Mouse (Mus musculus) sigmoid colon, adult 10 weeks (tissue): ENCODE results near the gene Gar1. TPM values are rescaled to one million over a fixed set of nuclear protein-coding genes. Genes with fewer than 3 reads are reported as not detected.

Experiments used
- polyA plus RNA-seq: library from polyadenylated mRNA; stranded (reverse); fragments of 350-450 nt; fragmentation: Illumina TruSeq; extraction: RNeasy Lipid Tissue Mini Kit (QIAGEN cat#74804); gene quantifications from one replicate; pipeline ENCODE4 v1.2.3, GENCODE M21; 2014; ENCODE audit warnings: low read depth, low replicate concordance

Gene Gar1
- polyA plus RNA-seq, result 47.0 TPM

DNA sequence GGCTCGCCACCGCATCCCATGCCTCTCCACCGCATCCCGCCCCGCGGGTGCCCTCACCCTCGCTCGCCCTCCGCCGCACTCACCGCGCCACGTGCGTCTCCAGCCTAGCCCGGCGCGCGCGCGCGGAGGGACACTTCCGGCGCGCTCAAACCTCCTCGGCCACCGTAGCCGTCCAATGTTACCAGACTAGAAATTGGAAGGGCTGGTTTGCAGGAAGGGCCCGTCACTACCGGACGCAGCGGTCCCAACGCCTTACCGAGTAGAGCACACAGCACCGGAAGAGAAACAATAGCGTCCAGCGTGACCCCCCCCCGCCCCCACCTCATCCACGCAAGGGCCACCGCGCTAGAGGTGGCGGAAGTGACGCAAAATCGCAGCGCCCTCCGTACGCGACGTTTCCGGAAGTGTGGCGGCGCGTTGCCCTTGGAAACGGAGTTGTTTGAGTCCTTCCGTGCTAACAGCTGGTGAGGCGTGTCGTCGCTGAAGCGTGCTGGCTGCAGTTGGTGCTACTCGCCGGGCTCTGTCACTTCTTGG, at the start of gene Gar1:
Gene Gar1, minus strand, starts transcription at position 362 of the 534 bp plus-strand sequence.

DNA sequence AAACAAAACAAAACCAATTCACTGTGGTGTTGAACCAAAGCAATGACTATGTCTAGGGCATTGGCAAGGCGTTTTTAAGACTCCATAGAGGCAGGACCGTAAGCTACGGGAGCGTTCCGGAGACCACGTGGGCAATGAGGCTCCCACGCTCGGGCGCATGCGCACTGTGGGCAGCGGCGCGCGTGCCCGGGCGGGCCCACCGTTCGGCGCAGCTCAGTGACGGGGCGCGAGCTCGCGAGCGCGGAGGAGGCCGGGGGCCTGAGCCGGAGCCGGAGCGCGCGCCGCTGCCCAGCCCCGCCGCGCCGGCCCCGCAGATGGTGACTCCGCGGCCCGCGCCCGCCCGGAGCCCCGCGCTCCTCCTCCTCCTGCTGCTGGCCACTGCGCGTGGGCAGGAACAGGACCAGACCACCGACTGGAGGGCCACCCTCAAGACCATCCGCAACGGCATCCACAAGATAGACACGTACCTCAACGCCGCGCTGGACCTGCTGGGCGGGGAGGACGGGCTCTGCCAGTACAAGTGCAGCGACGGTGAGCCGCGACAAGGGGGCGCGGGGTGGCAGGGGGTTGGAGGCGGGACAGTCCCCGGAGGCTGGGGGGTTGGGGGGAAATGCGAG, 47.3 kb upstream of the Gar1 start, which contains the start of gene Pla2g12a:
Gene Pla2g12a, plus strand, starts transcription at position 202 of the 617 bp plus-strand sequence.

DNA sequence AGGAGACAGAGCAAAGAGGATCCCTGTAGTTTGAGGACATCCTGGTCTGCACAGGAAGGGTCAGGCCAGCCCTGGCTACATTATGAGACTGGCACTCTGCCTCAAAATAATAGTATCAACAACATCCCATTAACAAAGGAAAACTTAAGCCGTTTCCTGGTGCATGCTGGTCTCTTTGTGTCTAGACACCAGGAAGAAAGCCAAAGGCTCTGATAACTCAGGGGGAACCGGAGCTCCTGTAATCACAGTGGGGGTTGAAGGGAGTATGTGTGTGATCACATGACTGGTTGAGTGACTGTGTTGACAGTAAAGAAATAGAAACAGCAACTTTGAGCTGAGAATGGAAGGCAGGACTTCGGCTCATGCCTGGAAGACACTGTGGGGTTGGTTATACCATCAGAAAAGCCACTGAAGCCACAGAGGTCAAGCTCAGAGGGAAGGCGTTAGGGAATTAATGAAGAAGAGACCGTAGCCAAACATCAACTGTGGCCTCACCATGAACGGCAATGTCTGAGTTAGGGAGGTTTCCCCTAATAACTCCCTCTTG, 4.3 kb upstream of the Gar1 start, which contains the start of gene Cfi:
Gene Cfi, plus strand, starts transcription at position 497 of the 547 bp plus-strand sequence.

DNA sequence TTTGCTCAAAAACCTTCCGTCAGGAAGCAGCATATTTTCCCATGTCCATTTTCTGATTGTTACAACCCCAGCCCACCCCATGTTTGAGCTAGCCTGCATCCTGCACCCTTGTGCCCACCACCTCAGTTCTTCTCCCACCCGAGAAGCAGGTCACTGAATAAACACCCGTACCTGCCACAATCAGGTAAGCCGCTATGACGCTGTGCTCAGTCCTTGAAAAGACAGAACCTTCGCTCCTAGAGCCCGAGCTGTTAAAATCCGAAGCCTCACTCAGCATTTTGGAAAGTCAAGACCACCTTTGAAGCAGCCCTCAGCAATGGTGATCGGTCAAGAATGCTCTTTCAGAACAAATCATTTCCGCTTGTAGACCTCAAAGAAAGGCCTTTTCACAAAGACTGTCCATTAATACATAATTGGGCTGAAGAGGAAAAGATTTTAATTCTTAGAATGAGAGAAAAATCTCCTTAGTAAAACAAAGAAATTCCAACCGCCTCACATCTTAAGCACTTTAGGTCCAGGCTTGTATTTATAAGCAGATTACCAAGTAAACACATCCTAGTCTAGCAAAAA, 8.9 kb downstream of the Gar1 start, which contains the start of gene Rrh:
Gene Rrh, minus strand, starts transcription at position 382 of the 570 bp plus-strand sequence.

GRCm38 (mm10) chr3:129803765-129804164, 27.4 kb downstream of the Gar1 start, which contains the start of gene Lrit3:
Gene Lrit3 (minus strand): TSS chr3:129804030.

Other genes with a start within 250 kb of the Gar1 start
- 12.0 TPM for gene Egf, start 76.1 kb downstream of the Gar1 start, polyA plus RNA-seq
- gene Lrit3, start 27.4 kb downstream of the Gar1 start, polyA plus RNA-seq, result 0.54 TPM
- gene Rrh, start 8.8 kb downstream of the Gar1 start, polyA plus RNA-seq, result 0.60 TPM
- gene Cfi, start 4.5 kb upstream of the Gar1 start, polyA plus RNA-seq, result not detected
- gene Pla2g12a, start 47.2 kb upstream of the Gar1 start, polyA plus RNA-seq, result 6.6 TPM
- 45.4 TPM for gene Casp6, start 70.0 kb upstream of the Gar1 start, polyA plus RNA-seq
- gene Mcub, start 138.8 kb upstream of the Gar1 start, polyA plus RNA-seq, result 15.2 TPM
- gene Sec24b, start 230.2 kb upstream of the Gar1 start, polyA plus RNA-seq, result 49.4 TPM